Mouse (Mus musculus) gastrocnemius, adult 2 months (tissue): ENCODE data around the gene Banf2. TPM values are rescaled to one million over a fixed set of nuclear protein-coding genes. Genes with fewer than 3 reads are reported as not detected.
A peak's percentile ranks its signal among the peaks of the same experiment; 100 is the strongest.

ENCODE experiments used
- DNase-seq: peaks from one replicate; pipeline ENCODE4 v3.0.0; 2022
- H3K27ac ChIP-seq: fragments of 200-600 bp; 2 replicates; pipeline ENCODE4 v1.8.1; 2022; ENCODE audit warnings: mild to moderate bottlenecking
- H3K4me3 ChIP-seq: fragments of 200-600 bp; 2 replicates; pipeline ENCODE4 v1.8.1; 2022; ENCODE audit warnings: mild to moderate bottlenecking, moderate library complexity
- CTCF ChIP-seq: fragments of 200-600 bp; IDR thresholded peaks from 2 replicates; pipeline ENCODE4 v1.8.1; 2022; ENCODE audit warnings: antibody characterized with exemption, mild to moderate bottlenecking, moderate library complexity
- intact Hi-C: fragments of 180-260 bp; cut with DNase I; formaldehyde crosslinking; loops from one replicate; pipeline ENCODE4 v1.15.1; 2025
- total RNA-seq, 2 experiments: library from RNA; stranded (reverse); gene quantifications; 2 replicates each; pipeline ENCODE4 v1.2.3; 2021

Gene Banf2
- total RNA-seq, 2 experiments from 2014 or later, result not detected

DNA sequence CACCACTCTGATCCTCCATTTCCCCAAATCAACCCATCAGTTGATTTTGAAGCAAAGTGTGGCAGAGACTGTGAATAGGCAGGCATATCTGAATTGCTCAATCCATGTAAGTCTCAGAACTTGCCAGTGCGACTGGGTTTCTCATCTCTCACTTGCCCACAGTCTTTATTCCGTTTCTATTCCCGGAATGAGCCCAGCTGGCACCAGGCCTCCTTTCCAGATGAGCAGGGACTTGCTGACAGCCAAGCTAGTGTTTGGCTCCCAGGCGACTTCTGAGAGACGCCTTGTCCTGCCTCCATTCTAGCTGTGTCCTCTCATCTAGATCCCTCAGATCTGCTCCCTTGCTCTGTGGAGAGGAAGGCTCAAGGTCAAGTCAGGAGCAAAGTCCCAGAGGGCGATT lies 11.9 kb downstream of the Banf2 start:
- intact Hi-C loops, result no loop called here
- H3K27ac ChIP-seq, result peak overlapping the region; percentile 49; the same call in 1 of the 2 replicates
- TF ChIP-seq CTCF, result no peak

DNA sequence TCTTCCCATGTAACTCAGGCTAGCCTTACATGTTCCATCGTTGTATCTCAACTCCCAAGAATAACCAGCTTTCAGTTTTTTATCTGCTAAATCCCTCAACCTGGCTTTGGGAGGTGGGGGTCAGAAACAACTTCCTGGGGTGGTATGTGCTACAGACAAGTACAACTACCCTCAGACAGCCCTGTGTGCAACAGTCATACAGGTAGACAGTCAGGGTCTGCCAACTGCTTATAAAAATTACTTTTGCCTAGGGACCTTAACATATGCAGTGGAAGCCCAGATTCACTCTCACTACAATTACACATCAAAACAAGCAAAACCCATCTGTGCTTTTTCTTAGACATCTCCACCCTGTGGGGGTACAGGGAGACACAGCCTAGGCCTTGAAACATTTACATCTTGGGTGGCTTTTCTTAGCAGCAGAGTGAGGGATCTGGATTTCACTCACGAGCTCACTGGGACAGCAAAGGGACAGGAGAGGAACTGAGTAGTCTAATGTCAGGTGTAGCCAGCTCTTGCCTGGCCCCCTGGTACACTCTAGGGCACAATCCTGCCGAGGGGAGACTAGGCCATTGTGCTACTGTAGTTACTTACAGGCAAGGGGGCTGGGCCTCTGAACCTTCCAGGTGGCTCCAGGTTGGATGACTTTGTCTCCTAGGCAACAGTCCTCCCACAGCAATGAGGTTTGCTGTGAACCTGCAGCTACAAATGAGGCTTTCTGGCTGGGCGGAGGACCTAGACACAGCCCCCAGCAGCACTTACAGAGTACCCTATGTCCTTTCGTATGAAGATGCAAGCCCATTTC lies 13.1 kb downstream of the Banf2 start:
- DNase-seq, result no peak
- Histone ChIP-seq H3K4me3 (no peak overlapping the region), H3K27ac (no peak overlapping the region)
- TF ChIP-seq CTCF, result no peak
- intact Hi-C loops, result no loop called here

More for the DNA sequence above, 11.9 kb downstream of the Banf2 start:
- DNase-seq, result peak; percentile 81
- no peak overlapping the region for H3K4me3 ChIP-seq

DNA sequence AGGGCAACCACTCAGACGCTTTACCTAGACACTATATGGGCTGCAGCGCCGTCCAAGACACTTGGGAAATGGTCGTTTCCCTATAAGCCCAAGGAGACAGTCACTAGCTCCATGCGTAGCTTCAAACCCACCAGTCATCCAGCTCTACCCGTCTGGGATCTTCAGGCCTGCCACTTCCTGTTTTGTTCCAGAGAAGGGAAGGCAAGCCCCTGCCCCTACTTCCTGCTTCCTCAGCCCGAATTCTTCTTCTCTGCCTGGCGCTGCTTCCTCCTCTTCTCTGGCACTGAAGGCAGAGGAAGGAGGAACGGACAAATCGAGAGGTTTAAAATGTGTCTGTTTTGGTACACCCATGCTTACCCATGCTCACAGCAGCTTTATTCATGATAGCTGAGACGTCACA lies 14.1 kb downstream of the Banf2 start:
- TF ChIP-seq CTCF, result no peak
- no peak for DNase-seq
- intact Hi-C loops, result no loop called here
- no peak overlapping the region for H3K4me3 ChIP-seq
- no peak overlapping the region for H3K27ac ChIP-seq

DNA sequence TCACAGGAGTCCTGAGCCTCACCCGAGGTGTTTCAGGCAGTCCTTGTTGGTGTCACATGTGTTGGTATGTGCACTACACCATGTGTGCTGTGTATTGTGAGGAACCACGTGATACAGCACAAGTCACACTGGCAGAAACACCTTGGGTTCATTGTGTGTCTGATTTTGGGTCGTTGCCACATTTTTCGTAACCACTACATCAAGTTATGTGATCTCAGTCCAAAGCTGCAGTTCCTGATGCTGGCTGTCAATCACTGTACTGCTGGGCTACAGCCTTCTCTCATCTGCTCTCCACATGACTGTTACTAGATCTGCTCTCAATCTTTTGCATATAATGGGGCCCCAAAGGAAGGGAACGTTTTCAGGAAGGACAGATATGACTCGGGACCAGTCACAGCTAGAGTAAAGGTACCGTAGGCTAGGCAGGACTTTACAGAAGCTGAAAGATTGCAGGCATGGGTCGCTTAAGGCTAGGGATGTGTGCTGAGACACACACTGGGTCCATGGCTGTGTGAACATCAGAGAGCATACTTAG lies 17.4 kb downstream of the Banf2 start:
- intact Hi-C loops, result no loop called here

DNA sequence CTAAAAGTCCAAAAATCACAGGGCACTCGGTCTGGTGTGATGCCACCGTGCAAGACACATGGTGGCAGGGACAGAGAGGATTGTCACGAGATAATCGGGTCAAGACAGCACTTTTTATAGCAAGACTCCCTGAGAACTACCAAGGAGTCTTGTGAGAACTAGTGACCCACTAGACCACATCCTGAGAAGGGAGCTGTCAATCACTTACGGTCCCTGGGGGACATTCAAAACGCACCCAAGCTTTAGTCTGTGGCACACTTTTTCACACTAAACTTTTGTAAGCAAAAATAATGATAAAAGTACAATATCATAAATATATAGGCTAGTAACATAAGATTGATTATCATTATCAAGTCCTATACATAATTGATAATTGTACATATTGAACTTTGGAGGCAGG lies 18.0 kb downstream of the Banf2 start:
- Histone ChIP-seq H3K4me3 (no peak overlapping the region), H3K27ac (no peak overlapping the region)
- intact Hi-C loops, result no loop called here
- DNase-seq, result no peak
- TF ChIP-seq CTCF, result no peak

More for the DNA sequence above, 17.4 kb downstream of the Banf2 start:
- no peak for TF ChIP-seq CTCF
- no peak for DNase-seq
- Histone ChIP-seq H3K4me3 (no peak overlapping the region), H3K27ac (no peak overlapping the region)

DNA sequence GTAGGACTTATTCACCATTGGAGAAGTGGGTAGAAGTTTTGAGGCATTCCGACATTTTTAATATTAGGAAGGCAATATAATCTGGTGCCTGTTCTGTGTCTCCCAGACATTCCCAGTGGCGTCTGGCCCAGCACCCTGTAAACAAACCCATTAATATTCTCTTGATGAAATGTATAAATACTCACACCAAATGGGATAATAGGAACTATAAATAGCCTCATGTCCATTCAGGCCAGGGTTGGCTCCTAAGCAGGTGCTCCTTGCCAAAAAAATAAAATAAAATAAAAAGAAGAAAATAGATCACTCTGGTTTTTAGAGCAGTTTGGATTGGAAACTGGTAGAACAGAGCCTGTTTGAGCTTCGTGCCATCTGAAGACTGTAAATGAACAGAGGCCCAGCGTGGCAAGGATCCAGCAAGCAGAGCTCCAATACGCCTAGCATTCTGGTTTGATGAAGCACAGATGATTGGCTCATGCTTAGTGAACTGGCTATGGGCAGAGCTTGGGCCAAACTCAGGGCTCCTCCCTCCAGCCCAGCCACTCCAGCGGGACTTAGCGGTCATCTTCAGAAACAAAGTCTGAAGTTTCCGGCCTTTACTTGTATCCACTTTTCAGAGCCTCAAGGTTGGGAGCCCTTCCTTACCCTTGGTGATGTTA lies 19.7 kb downstream of the Banf2 start:
- DNase-seq, result peak; percentile 76
- Histone ChIP-seq H3K4me3 (no peak overlapping the region), H3K27ac (peak overlapping the region; percentile 62)
- intact Hi-C loops, result no loop called here
- TF ChIP-seq CTCF, result no peak

DNA sequence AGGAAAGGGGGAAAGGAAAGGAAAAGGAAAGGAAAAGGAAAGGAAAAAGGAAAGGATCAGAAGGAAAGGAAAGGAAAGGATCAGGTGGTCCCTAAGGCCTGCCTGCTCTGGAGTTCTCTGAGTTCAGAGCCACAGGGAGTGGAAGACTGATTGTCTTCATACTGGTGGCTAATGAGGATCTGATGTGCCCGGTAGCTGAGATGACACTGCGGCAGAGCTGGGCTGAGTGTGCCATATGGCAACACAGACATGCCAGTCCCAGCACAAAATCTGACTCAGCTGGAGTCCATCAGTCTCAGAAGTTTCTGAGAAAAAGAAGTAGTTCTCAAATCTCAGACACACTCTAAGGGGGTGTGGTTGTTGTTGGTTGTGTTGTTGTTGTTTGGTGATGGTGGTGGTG lies 24.9 kb downstream of the Banf2 start:
- DNase-seq, result no peak
- no peak for TF ChIP-seq CTCF
- H3K27ac ChIP-seq, result no peak overlapping the region
- H3K4me3 ChIP-seq, result no peak overlapping the region
- intact Hi-C loops, result no loop called here

DNA sequence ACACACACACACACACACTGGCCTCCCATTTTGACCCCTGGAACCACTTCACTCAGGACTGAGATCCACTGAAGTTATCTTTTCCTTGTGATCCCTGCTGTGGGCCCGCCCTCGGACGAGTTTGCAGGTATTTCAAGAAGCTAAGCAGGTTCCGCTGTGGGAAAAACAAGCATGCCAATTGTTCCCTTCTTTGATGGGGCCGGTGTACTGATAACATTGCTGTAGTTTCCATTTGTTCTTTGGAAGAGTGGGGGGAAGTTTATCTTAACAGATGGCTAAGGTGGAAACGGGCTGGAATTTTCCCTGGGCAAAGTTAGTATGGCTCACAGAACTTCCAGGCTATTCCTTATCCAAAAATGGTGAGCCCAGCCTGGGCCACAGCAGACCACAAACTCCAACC lies 28.8 kb downstream of the Banf2 start:
- Histone ChIP-seq H3K4me3 (no peak overlapping the region), H3K27ac (no peak overlapping the region)
- no peak for TF ChIP-seq CTCF
- no peak for DNase-seq
- intact Hi-C loops, result no loop called here

DNA sequence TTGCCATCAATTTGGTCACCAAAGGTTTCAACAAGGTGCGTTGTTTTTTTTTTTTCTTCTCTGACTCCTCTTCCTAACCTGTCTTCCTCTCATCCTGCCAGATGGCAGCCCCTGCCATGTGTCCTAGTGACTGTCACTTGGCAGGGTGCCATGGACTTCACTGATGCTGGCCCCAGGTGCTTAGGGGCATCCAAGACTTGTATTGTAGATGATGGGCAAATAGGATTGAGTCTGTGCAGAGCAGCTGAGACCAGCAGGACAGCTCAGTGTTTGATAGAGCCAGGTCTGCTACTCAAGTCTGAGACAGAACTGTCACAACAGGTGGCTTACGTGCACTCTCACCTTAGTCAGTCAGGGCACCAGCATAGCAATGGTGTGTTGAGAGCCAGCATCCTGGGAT lies 32.6 kb downstream of the Banf2 start:
- DNase-seq, result no peak
- intact Hi-C loops, result no loop called here
- Histone ChIP-seq H3K4me3 (no peak overlapping the region), H3K27ac (no peak overlapping the region)
- TF ChIP-seq CTCF, result no peak

DNA sequence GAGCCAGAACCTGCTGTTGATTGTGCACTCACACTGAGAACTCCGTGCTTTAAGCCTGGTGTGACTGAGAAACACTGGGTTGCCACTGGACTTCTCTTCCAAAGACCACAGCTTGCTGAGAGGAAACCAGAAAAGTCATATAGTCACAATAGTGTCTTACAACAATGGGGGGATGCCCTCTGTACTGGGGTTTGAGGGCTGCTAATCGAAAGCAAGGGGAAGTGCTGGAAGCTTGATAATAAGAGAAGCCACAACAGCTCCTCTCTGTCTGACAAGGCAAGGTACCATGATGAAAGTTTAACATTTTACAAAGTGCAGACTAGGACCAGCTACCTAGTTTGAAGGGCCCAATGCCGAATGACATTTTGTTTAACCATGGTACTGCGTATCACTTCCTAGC lies 36.8 kb downstream of the Banf2 start:
- intact Hi-C loops, result no loop called here
- no peak overlapping the region for H3K4me3 ChIP-seq
- H3K27ac ChIP-seq, result no peak overlapping the region
- TF ChIP-seq CTCF, result no peak
- DNase-seq, result no peak

DNA sequence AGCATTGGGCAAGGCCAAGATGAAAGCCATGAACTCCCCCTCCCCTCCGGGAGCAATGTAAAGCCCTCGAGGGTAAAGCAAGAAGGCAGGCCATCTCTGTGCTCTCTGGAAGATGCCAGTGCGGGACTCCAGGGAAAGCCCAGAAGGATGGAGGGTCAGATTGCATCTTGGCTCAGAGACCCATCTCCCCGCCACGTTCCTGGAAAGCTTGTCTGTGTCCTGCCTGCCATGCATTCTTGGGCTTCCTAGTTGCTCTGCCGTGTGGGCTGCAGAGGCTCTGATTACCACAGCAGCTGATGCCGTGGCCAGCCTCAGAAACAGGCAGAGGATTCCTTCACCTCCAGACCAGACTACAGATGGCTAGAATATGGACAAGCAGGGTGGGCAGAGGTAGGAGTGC lies 37.6 kb downstream of the Banf2 start:
- no peak for TF ChIP-seq CTCF
- H3K4me3 ChIP-seq, result no peak overlapping the region
- peak; percentile 31 for DNase-seq
- intact Hi-C loops, result no loop called here
- H3K27ac ChIP-seq, result no peak overlapping the region

DNA sequence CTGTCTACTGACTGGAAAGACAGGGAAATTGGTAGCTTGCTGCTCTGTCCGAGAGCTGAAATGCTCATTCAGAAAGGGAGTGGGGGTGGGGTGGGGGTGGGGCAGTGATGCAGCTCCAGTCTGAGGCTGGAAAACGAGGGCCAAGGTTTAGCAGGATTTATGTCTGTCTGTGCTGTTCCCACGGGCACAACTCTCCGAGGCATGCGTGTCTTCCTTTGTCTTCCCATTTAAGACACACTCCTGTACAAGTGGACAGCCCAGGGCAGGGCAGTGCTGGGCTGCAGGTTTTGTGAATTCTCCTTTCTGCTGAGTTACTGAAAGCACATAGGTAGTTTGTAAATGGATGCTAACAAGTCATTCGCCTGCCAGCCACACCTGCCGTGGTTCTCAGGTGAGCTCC lies 39.8 kb downstream of the Banf2 start:
- Histone ChIP-seq H3K4me3 (no peak overlapping the region), H3K27ac (no peak overlapping the region)
- DNase-seq, result no peak
- intact Hi-C loops, result no loop called here
- TF ChIP-seq CTCF, result no peak

DNA sequence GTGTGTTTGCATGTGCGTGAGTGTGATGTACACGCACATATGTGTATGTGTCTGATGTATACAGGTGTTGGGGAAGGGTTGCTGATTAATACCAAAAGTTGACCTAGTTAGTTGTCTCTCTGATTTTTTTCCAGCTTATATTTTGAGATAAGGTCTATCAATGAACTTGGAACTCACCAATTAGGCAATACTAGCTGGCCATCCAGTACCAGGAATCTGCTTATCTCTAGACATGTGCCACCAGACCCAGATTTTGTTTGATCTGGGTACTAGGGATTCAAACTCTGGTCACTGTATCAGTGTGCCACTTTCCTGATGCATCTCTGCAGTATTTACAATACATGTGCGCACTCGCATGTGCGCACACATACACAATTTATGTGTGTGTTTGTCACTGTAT lies 41.2 kb downstream of the Banf2 start:
- DNase-seq, result no peak
- intact Hi-C loops, result no loop called here
- no peak for TF ChIP-seq CTCF
- Histone ChIP-seq H3K27ac (no peak overlapping the region), H3K4me3 (no peak overlapping the region)
